Mouse (Mus musculus) stomach, postnatal 0 days (tissue): Measurements from ENCODE around the gene Zfp661.

ENCODE experiments used
- CTCF ChIP-seq: IDR thresholded peaks from 2 replicates; pipeline ENCODE4 v1.5.1; 2016; ENCODE audit warnings: antibody characterized with exemption, low read depth, mild to moderate bottlenecking, moderate library complexity
- EP300 ChIP-seq: optimal IDR thresholded peaks from 2 replicates; pipeline ENCODE3; 2016; ENCODE audit warnings: antibody characterized with exemption

DNA sequence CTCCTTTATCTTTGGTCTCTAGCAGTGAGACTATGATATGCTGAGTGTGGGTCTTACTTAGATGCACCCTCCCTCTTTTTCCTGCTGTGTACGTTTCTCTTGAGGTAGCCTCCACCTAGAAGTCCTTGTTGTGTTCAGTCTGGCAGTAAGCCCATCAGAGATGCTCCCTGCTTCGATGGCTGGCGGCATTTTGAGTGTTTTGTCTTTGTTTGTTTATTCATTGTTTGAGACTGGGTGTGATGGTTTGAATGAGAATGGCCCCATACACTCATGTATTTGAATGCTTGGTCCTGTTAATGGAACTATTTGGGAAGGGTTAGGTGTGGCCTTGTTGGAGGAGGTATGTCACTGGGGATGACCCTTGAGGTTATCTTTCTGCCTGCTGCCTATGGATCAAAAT, 18.3 kb upstream of the Zfp661 start:
- TF ChIP-seq CTCF (no peak), EP300 (no peak)
